Mouse (Mus musculus) yolk sac, embryonic 10.5 days (tissue): ENCODE results near the gene Chchd10.
A peak's percentile ranks its signal among the peaks of the same experiment; 100 is the strongest.
"Not testable (repeated sequence)": the region's sequence is repeated elsewhere in the genome, so short reads cannot be mapped to it uniquely, and the experiment has no call there.

Source experiments
- DNase-seq: peaks from one replicate; pipeline ENCODE4 v3.0.0-alpha.2; 2017; ENCODE audit warnings: low spot score

Chchd10 gene

GRCm38 (mm10) chr10:75932891-75933290 is at the start of gene Chchd10:
Gene Chchd10, plus strand, starts transcription at chr10:75933130.
- no peak for DNase-seq

GRCm38 (mm10) chr10:75883232-75883552 is 49.7 kb upstream of the Chchd10 start:
- peak; percentile 85 for DNase-seq

- no peak for DNase-seq
Measured at GRCm38 (mm10) chr10:75884742-75885141, 48.2 kb upstream of the Chchd10 start.

- not testable (repeated sequence) for DNase-seq
Measured at GRCm38 (mm10) chr10:75887504-75887903, 45.4 kb upstream of the Chchd10 start.

- no peak for DNase-seq
Measured at GRCm38 (mm10) chr10:75889406-75890153, 43.4 kb upstream of the Chchd10 start.

- peak; percentile 97 for DNase-seq
Measured at GRCm38 (mm10) chr10:75893089-75893750, 39.7 kb upstream of the Chchd10 start, which contains the start of gene Derl3. Gene Derl3, plus strand, starts transcription at chr10:75893413.

GRCm38 (mm10) chr10:75894601-75895000 is 38.3 kb upstream of the Chchd10 start:
- DNase-seq: no peak

GRCm38 (mm10) chr10:75895730-75896129 is 37.2 kb upstream of the Chchd10 start:
- no peak for DNase-seq

GRCm38 (mm10) chr10:75896208-75896607 is 36.7 kb upstream of the Chchd10 start:
- DNase-seq: no peak

GRCm38 (mm10) chr10:75897373-75897772 is 35.6 kb upstream of the Chchd10 start:
- DNase-seq: no peak

- no peak for DNase-seq
Measured at GRCm38 (mm10) chr10:75898039-75898564, 34.8 kb upstream of the Chchd10 start.

- DNase-seq: peak; percentile 26
Measured at GRCm38 (mm10) chr10:75898846-75899245, 34.1 kb upstream of the Chchd10 start.

GRCm38 (mm10) chr10:75904391-75904790 is 28.5 kb upstream of the Chchd10 start:
- DNase-seq: no peak

GRCm38 (mm10) chr10:75906882-75907281 is 26.0 kb upstream of the Chchd10 start:
- DNase-seq: no peak

- no peak for DNase-seq
Measured at GRCm38 (mm10) chr10:75910698-75911097, 22.2 kb upstream of the Chchd10 start.

GRCm38 (mm10) chr10:75913013-75913589 is 19.8 kb upstream of the Chchd10 start:
- DNase-seq: peak; percentile 38

GRCm38 (mm10) chr10:75915557-75915956 is 17.4 kb upstream of the Chchd10 start:
- no peak for DNase-seq

- DNase-seq: no peak
Measured at GRCm38 (mm10) chr10:75916840-75917239, 16.1 kb upstream of the Chchd10 start.

- no peak for DNase-seq
Measured at GRCm38 (mm10) chr10:75919026-75919425, 13.9 kb upstream of the Chchd10 start.

GRCm38 (mm10) chr10:75921026-75921725 is 11.8 kb upstream of the Chchd10 start, which contains the start of gene Smarcb1:
Gene Smarcb1, minus strand, starts transcription at chr10:75921617.
- peak; percentile 90 for DNase-seq

- no peak for DNase-seq
Measured at GRCm38 (mm10) chr10:75921726-75922560, 11.0 kb upstream of the Chchd10 start.
